Mouse (Mus musculus): ENCODE data around the gene Blmh. TPM values are rescaled to one million over a fixed set of nuclear protein-coding genes. Genes with fewer than 3 reads are reported as not detected.

The Blmh gene
- polyA plus RNA-seq (2015; fragmentation: Nextera tagmentation; extraction: Ambion mirVana), result 106 and 114 TPM in 2 replicates

GRCm38 (mm10) chr11:76924759-76925236 is at the start of gene Blmh:
Gene Blmh, plus strand, starts transcription at chr11:76924809.
- no peak for DNase-seq (ENCODE audit: low spot score)

- peak; percentile 57 for DNase-seq (ENCODE audit: low spot score)
These were observed 44.8 kb upstream of the Blmh start for GRCm38 (mm10) chr11:76879816-76880215.

- DNase-seq (ENCODE audit: low spot score), result no peak
These were observed 40.2 kb upstream of the Blmh start for GRCm38 (mm10) chr11:76884451-76884850.

GRCm38 (mm10) chr11:76889339-76890164 is 35.1 kb upstream of the Blmh start:
- DNase-seq (ENCODE audit: low spot score), result peak; percentile 58

- no peak for DNase-seq (ENCODE audit: low spot score)
These were observed 33.4 kb upstream of the Blmh start for GRCm38 (mm10) chr11:76891171-76891570.

GRCm38 (mm10) chr11:76891738-76892349 is 32.8 kb upstream of the Blmh start:
- no peak for DNase-seq (ENCODE audit: low spot score)

GRCm38 (mm10) chr11:76892972-76893371 is 31.6 kb upstream of the Blmh start:
- no peak for DNase-seq (ENCODE audit: low spot score)

- DNase-seq (ENCODE audit: low spot score), result no peak
These were observed 31.0 kb upstream of the Blmh start for GRCm38 (mm10) chr11:76893570-76893969.

GRCm38 (mm10) chr11:76894240-76894639 is 30.4 kb upstream of the Blmh start:
- DNase-seq (ENCODE audit: low spot score), result peak; percentile 38

- no peak for DNase-seq (ENCODE audit: low spot score)
These were observed 28.2 kb upstream of the Blmh start for GRCm38 (mm10) chr11:76896360-76896759.

- no peak for DNase-seq (ENCODE audit: low spot score)
These were observed 27.5 kb upstream of the Blmh start for GRCm38 (mm10) chr11:76897126-76897525.

- DNase-seq (ENCODE audit: low spot score), result no peak
These were observed 26.7 kb upstream of the Blmh start for GRCm38 (mm10) chr11:76897871-76898270.

- DNase-seq (ENCODE audit: low spot score), result no peak
These were observed 25.9 kb upstream of the Blmh start for GRCm38 (mm10) chr11:76898751-76899150.

GRCm38 (mm10) chr11:76899758-76900738 is 24.6 kb upstream of the Blmh start:
- DNase-seq (ENCODE audit: low spot score), result no peak

GRCm38 (mm10) chr11:76901579-76902361 is 22.8 kb upstream of the Blmh start, which contains the start of gene Tmigd1:
Gene Tmigd1, plus strand, starts transcription at chr11:76902159.
- DNase-seq (ENCODE audit: low spot score), result no peak

- no peak for DNase-seq (ENCODE audit: low spot score)
These were observed 20.3 kb upstream of the Blmh start for GRCm38 (mm10) chr11:76904340-76904739.

- DNase-seq (ENCODE audit: low spot score), result no peak
These were observed 16.0 kb upstream of the Blmh start for GRCm38 (mm10) chr11:76908651-76909050.

GRCm38 (mm10) chr11:76911325-76912054 is 13.1 kb upstream of the Blmh start:
- DNase-seq (ENCODE audit: low spot score), result no peak

GRCm38 (mm10) chr11:76912055-76912395 is 12.6 kb upstream of the Blmh start:
- no peak for DNase-seq (ENCODE audit: low spot score)

GRCm38 (mm10) chr11:76914366-76914765 is 10.2 kb upstream of the Blmh start:
- DNase-seq (ENCODE audit: low spot score), result no peak
